Mouse (Mus musculus): ENCODE measurements around the gene Pou4f2. TPM values are rescaled to one million over a fixed set of nuclear protein-coding genes. Genes with fewer than 3 reads are reported as not detected.

Gene Pou4f2
- polyA plus RNA-seq, 1 experiment from 2014 or later: not detected

DNA sequence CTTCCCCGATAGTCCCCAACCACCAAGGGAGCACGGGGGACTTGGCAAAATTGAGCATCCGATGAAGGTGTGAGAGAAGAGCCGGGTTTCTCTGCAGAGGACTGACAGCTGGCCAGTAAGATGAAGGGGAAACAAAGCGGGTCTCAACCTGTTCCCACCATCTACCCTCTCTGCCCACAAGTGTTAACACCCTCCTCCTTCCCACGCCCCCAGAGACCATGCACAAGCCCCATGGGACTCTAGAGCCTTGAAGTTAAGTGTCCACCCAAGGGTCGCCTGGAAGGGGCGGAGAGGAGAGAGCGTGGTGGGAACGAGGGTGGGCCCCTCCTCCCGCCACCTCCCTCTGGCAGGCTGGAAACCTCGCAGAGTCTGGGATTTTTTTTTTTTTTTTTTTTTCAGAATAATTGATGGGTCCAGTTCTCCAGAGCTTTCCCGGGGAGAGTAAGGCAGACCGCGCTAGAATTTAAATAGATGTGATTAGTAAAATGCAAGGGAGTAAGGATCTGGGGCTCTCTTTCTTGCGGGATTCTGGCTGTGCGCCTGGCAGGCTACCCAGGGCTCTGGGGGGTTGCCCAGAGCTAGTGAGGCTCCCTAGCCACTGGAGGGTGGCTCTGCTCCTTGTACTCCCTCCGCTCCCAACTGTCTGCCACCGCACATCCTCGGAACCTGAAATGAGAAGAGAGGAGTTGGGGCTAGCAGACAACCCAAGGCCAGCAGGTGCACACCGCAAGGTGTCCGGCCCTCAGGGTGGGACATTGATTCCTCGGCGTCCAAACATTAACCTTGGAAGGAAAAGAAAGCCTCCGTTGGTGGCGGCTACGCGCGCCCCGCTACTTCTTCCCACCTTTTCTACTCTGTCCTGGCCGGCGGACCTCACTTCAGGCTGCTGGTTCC is 9.3 kb downstream of the Pou4f2 start:
- Histone ChIP-seq H3K4me1 (replicated peaks; ENCODE audit: control insufficient read depth, insufficient read depth) (no peaks in the 10 kb centered on the region), H3K9me3 (ENCODE audit: control insufficient read depth, low read length) (no peaks in the 10 kb centered on the region), H3K36me3 (ENCODE audit: control insufficient read depth, insufficient read depth, low read length) (no peaks in the 10 kb centered on the region), H3K9ac (ENCODE audit: low read length) (no peak overlapping the region), H3K27me3 (ENCODE audit: control insufficient read depth, insufficient read depth, low read length) (peaks cover 6% of the 10 kb centered on the region; the same call in 1 of the 2 replicates), H3K27ac (replicated peaks) (no peak overlapping the region), H3K4me2 (replicated peaks; ENCODE audit: low read depth) (no peak overlapping the region), H3K4me3 (ENCODE audit: low read depth, low read length) (no peak overlapping the region)
- ATAC-seq (ENCODE audit: low FRiP score, low TSS enrichment) (no peak), DNase-seq (ENCODE audit: low spot score) (no peak)
- TF ChIP-seq EP300 (optimal IDR thresholded peaks at IDR 0.05): no peak
- TF ChIP-seq CTCF (IDR thresholded peaks at IDR 0.05; ENCODE audit: low read depth): no peak
- 3% methylated on average over 32 of the region's 32 CpGs for WGBS

DNA sequence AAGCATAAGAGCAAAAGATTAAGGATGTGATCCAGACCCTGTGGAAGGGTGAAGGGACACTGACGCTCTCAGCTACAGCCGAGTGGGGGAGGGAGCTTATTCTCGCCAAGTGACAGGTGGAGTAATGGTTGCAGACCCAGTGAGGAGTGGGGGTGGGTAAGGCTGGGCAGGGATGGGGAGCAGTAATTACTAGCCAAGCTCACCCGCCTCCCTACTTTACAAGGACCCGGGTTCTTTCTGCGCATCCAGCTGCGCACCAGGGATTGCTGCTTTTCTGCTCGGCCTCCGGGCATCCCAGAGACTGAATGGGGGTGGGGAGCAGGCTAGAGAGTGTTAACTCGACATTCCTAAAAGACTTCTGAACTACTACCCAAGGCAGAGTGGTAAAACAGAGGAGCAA is 10.0 kb downstream of the Pou4f2 start:
- H3K27me3 ChIP-seq (ENCODE audit: control insufficient read depth, insufficient read depth, low read length): peaks cover 6% of the 10 kb centered on the region; the same call in 1 of the 2 replicates
- no peaks in the 10 kb centered on the region for H3K9me3 ChIP-seq (ENCODE audit: control insufficient read depth, low read length)
- TF ChIP-seq EP300 (optimal IDR thresholded peaks at IDR 0.05) (no peak), CTCF (IDR thresholded peaks at IDR 0.05; ENCODE audit: low read depth) (no peak)
- H3K27ac ChIP-seq (replicated peaks): no peak overlapping the region
- no peaks in the 10 kb centered on the region for H3K4me1 ChIP-seq (replicated peaks; ENCODE audit: control insufficient read depth, insufficient read depth)
- no peak overlapping the region for H3K9ac ChIP-seq (ENCODE audit: low read length)
- 4% methylated on average over 10 of the region's 10 CpGs for WGBS
- DNase-seq (ENCODE audit: low spot score) (no peak), ATAC-seq (ENCODE audit: low FRiP score, low TSS enrichment) (no peak)
- no peaks in the 10 kb centered on the region for H3K36me3 ChIP-seq (ENCODE audit: control insufficient read depth, insufficient read depth, low read length)
- no peak overlapping the region for H3K4me3 ChIP-seq (ENCODE audit: low read depth, low read length)
- no peak overlapping the region for H3K4me2 ChIP-seq (replicated peaks; ENCODE audit: low read depth)

- TF ChIP-seq CTCF (IDR thresholded peaks at IDR 0.05; ENCODE audit: low read depth) (no peak), EP300 (optimal IDR thresholded peaks at IDR 0.05) (no peak)
- no peak overlapping the region for H3K4me2 ChIP-seq (replicated peaks; ENCODE audit: low read depth)
- ATAC-seq (ENCODE audit: low FRiP score, low TSS enrichment) (no peak), DNase-seq (ENCODE audit: low spot score) (no peak)
- H3K27ac ChIP-seq (replicated peaks): no peak overlapping the region
- no peaks in the 10 kb centered on the region for H3K36me3 ChIP-seq (ENCODE audit: control insufficient read depth, insufficient read depth, low read length)
- no peak overlapping the region for H3K9ac ChIP-seq (ENCODE audit: low read length)
- peaks cover 4% of the 10 kb centered on the region; the same call in 1 of the 2 replicates for H3K27me3 ChIP-seq (ENCODE audit: control insufficient read depth, insufficient read depth, low read length)
- WGBS: 9% methylated on average over 1 of the region's 1 CpGs
- no peak overlapping the region for H3K4me3 ChIP-seq (ENCODE audit: low read depth, low read length)
- H3K4me1 ChIP-seq (replicated peaks; ENCODE audit: control insufficient read depth, insufficient read depth): no peaks in the 10 kb centered on the region; the same call in 1 of the 2 replicates
- H3K9me3 ChIP-seq (ENCODE audit: control insufficient read depth, low read length): no peaks in the 10 kb centered on the region
Observed at GRCm38 (mm10) chr8:78423937-78424336, 12.5 kb downstream of the Pou4f2 start.

- no peak overlapping the region for H3K9ac ChIP-seq (ENCODE audit: low read length)
- ATAC-seq (ENCODE audit: low FRiP score, low TSS enrichment): no peak
- H3K27me3 ChIP-seq (ENCODE audit: control insufficient read depth, insufficient read depth, low read length): no peaks in the 10 kb centered on the region
Observed at GRCm38 (mm10) chr8:78420101-78420503, 16.3 kb downstream of the Pou4f2 start.

GRCm38 (mm10) chr8:78419272-78419671 is 17.2 kb downstream of the Pou4f2 start:
- 24% methylated on average over 4 of the region's 4 CpGs for WGBS
- no peak for ATAC-seq (ENCODE audit: low FRiP score, low TSS enrichment)
- Histone ChIP-seq H3K4me3 (ENCODE audit: low read depth, low read length) (no peak overlapping the region), H3K4me1 (replicated peaks; ENCODE audit: control insufficient read depth, insufficient read depth) (no peaks in the 10 kb centered on the region; the same call in 1 of the 2 replicates), H3K27me3 (ENCODE audit: control insufficient read depth, insufficient read depth, low read length) (no peaks in the 10 kb centered on the region), H3K4me2 (replicated peaks; ENCODE audit: low read depth) (no peak overlapping the region), H3K9ac (ENCODE audit: low read length) (no peak overlapping the region), H3K36me3 (ENCODE audit: control insufficient read depth, insufficient read depth, low read length) (no peaks in the 10 kb centered on the region), H3K9me3 (ENCODE audit: control insufficient read depth, low read length) (no peaks in the 10 kb centered on the region), H3K27ac (replicated peaks) (no peak overlapping the region)
- no peak for DNase-seq (ENCODE audit: low spot score)
- TF ChIP-seq CTCF (IDR thresholded peaks at IDR 0.05; ENCODE audit: low read depth) (no peak), EP300 (optimal IDR thresholded peaks at IDR 0.05) (no peak)

More at GRCm38 (mm10) chr8:78420101-78420503, 16.3 kb downstream of the Pou4f2 start:
- no peaks in the 10 kb centered on the region for H3K9me3 ChIP-seq (ENCODE audit: control insufficient read depth, low read length)
- H3K4me1 ChIP-seq (replicated peaks; ENCODE audit: control insufficient read depth, insufficient read depth): no peaks in the 10 kb centered on the region; the same call in 1 of the 2 replicates
- H3K4me3 ChIP-seq (ENCODE audit: low read depth, low read length): 0 out of 2 replicates have a peak overlapping the region, but pooled peaks have one; percentile 8
- H3K36me3 ChIP-seq (ENCODE audit: control insufficient read depth, insufficient read depth, low read length): no peaks in the 10 kb centered on the region
- TF ChIP-seq EP300 (optimal IDR thresholded peaks at IDR 0.05) (no peak), CTCF (IDR thresholded peaks at IDR 0.05; ENCODE audit: low read depth) (0 out of 2 replicates have a peak, but pooled peaks have one; percentile 5)
- WGBS: under 1% methylated on average over 18 of the region's 19 CpGs
- H3K27ac ChIP-seq (replicated peaks): no peak overlapping the region
- H3K4me2 ChIP-seq (replicated peaks; ENCODE audit: low read depth): peak overlapping the region; percentile 44
- DNase-seq (ENCODE audit: low spot score): no peak

GRCm38 (mm10) chr8:78390756-78391155 is 45.7 kb downstream of the Pou4f2 start:
- H3K9me3 ChIP-seq (ENCODE audit: control insufficient read depth, low read length): no peaks in the 10 kb centered on the region
- no peak overlapping the region for H3K4me3 ChIP-seq (ENCODE audit: low read depth, low read length)
- H3K27me3 ChIP-seq (ENCODE audit: control insufficient read depth, insufficient read depth, low read length): no peaks in the 10 kb centered on the region
- no peak overlapping the region for H3K9ac ChIP-seq (ENCODE audit: low read length)
- H3K27ac ChIP-seq (replicated peaks): no peak overlapping the region
- H3K4me2 ChIP-seq (replicated peaks; ENCODE audit: low read depth): no peak overlapping the region
- H3K4me1 ChIP-seq (replicated peaks; ENCODE audit: control insufficient read depth, insufficient read depth): no peaks in the 10 kb centered on the region
- ATAC-seq (ENCODE audit: low FRiP score, low TSS enrichment) (no peak), DNase-seq (ENCODE audit: low spot score) (no peak)
- TF ChIP-seq CTCF (IDR thresholded peaks at IDR 0.05; ENCODE audit: low read depth) (no peak), EP300 (optimal IDR thresholded peaks at IDR 0.05) (no peak)
- WGBS: 94% methylated on average over 7 of the region's 7 CpGs
- H3K36me3 ChIP-seq (ENCODE audit: control insufficient read depth, insufficient read depth, low read length): no peaks in the 10 kb centered on the region

Other genes with a start within 250 kb of the Pou4f2 start
- gene Ttc29, start 223.3 kb downstream of the Pou4f2 start, polyA plus RNA-seq (2015; fragmentation: Nextera tagmentation; extraction: Ambion mirVana): not detected in 2 replicates
- 76.1 and 78.6 TPM in 2 replicates for gene Rbmxl1, start 72.3 kb upstream of the Pou4f2 start, polyA plus RNA-seq (2015; fragmentation: Nextera tagmentation; extraction: Ambion mirVana)
- gene Slc10a7, start 72.7 kb upstream of the Pou4f2 start, polyA plus RNA-seq (2015; fragmentation: Nextera tagmentation; extraction: Ambion mirVana): 11.3 and 11.4 TPM in 2 replicates